Mouse (Mus musculus) heart, postnatal 10 days (tissue): Measurements from ENCODE around the gene Insc. TPM values are rescaled to one million over a fixed set of nuclear protein-coding genes. Genes with fewer than 3 reads are reported as not detected.

Experiments used
- DNase-seq, 2 experiments: peaks; one replicate each; pipeline ENCODE4 v3.0.0; 2021
- intact Hi-C: fragments of 180-260 bp; cut with DNase I; formaldehyde crosslinking; loops from one replicate; pipeline ENCODE4 v1.15.1; 2025
- total RNA-seq, 2 experiments: library from RNA; stranded (reverse); gene quantifications; 2 replicates each; pipeline ENCODE4 v1.2.3; 2021

Gene Insc
- total RNA-seq, 2 experiments from 2014 or later: 1.1 to 1.2 TPM

- no peak for DNase-seq
- intact Hi-C loops: loop anchor here (5.0 kb wide), 1 partner anchor 321 kb away; no protein-coding TSS in a partner anchor
These were observed 74.9 kb downstream of the Insc start for GRCm38 (mm10) chr7:114818351-114818750.

GRCm38 (mm10) chr7:114818836-114819235 lies 75.3 kb downstream of the Insc start:
- no peak for DNase-seq
- intact Hi-C loops: loop anchor here (5.0 kb wide), 1 partner anchor 322 kb away; no protein-coding TSS in a partner anchor

GRCm38 (mm10) chr7:114822736-114823135 lies 79.2 kb downstream of the Insc start:
- no peak for DNase-seq
- intact Hi-C loops: no loop called here

- intact Hi-C loops: no loop called here
- peak; percentile 37 to 38 for DNase-seq
These were observed 83.9 kb downstream of the Insc start for GRCm38 (mm10) chr7:114827360-114827759.

DNA sequence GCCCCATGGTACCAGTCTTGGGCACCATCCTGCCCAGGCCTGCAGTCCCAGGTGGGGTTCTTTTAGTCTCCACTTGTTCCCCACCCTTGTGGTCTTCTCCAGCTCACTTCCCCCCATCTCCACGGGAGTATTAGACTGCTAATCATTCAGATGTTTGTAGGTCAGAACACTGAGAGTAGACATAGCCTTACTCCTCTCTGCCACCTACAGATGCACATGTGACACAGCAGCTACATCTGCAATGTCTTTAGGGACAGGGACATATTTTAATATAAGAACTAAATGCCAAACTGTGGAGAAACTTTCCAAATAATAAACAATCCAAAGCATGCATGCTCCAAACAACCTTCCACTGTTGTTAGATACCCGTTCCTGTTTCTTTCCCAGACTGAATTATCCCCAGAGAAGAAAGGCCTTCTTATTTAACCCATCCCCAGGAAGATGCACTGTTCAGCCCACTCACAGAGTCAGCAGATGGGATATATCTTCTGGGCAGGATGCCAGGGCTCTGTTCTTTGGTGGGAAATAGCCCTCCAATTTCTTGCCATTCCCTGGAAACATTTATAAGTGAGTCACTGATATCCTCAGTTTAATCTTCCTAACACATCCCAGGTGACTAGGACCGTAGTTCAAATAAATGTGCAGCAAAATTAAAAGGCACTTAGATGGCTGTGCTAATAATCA lies 88.9 kb downstream of the Insc start:
- intact Hi-C loops: no loop called here
- no peak for DNase-seq

GRCm38 (mm10) chr7:114834504-114834903 lies 91.0 kb downstream of the Insc start:
- peak in 1 of 2 experiments; percentile 17 for DNase-seq
- intact Hi-C loops: no loop called here

- intact Hi-C loops: no loop called here
- DNase-seq: no peak
These were observed 93.8 kb downstream of the Insc start for GRCm38 (mm10) chr7:114837268-114837667.

DNA sequence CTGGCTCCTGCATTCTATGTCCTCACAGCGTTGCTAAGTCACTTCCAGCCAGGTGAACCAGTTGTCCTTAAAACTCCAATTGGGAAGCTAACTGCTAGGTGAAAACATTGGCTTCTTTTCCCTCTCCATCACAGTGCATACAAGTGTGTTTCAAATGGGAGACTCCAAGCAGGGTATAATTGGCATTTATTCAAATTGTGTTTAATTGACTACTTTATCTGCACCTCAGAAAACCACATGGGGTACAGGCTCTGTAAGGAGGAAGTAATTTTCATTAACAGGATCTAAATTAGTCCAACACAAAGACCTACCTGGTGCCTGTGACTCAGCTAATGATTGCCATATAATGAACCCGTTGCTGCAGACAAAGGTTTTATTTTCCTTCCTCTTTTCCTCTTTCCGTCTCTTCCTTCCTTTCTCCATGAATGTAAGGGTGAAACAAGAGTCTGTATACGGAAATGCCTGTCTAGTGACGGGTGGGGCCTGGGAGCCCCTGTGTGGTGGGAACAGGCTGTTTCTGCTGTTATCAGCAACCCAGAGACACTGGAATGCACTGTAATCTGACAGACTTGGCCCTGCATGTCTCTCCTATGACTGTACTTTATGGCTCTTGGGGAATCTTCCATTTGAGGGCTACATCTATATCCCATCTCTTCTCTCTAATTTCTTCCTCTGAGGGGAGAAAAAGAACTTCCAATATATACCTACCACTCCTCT lies 96.7 kb downstream of the Insc start:
- intact Hi-C loops: no loop called here
- peak in 1 of 2 experiments; percentile 13 for DNase-seq

DNA sequence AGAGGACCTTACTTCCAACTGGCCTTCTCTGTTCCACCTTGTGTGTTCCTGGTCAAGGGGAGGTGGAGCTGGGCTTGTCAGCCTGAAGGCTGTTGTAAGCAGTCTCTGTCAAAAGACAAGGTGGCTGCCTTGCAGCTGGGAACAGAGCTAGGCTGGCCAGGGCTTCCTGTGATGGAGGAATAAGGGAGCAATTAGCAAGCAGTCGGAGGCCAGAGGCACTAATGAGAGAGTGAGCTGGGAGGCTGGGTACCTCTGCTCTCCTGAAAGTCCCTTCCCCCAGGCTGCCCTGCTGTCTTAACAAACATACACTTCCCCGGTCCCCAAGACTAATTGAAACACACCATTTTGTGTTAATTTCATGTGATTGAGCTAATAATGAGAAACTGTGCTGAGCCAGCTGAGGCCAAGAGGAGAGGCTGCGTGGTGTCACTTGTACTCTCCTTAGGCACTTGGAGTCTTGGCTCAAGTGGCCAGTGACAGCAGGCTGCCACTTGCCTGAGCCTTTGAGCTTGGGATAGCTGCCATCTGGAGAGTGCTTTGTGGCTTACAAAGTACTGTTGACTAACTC lies 99.2 kb downstream of the Insc start:
- DNase-seq: no peak
- intact Hi-C loops: no loop called here

GRCm38 (mm10) chr7:114847179-114847578 lies 103.7 kb downstream of the Insc start:
- intact Hi-C loops: no loop called here
- DNase-seq: no peak

GRCm38 (mm10) chr7:114852387-114852786 lies 108.9 kb downstream of the Insc start:
- intact Hi-C loops: no loop called here

DNA sequence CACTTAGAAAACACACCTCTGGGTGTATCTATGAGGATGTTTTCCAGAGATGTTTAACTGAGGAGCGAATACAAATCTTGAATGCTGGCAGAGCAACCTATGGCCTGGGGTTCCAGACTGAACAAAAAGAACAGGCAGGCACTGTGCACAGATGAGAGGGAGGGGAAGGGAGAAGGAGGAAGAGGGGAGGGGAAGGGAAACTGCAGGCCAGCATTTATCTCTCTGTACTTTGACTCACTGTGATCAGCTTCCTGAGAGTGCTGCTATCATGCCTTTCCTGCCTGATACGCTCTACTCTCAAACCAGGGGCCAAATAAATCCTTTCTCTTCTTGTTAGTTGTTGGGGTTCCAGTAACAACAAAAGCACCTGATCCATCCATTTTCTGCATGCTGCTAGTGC lies 110.7 kb downstream of the Insc start:
- DNase-seq: no peak
- intact Hi-C loops: no loop called here

More at GRCm38 (mm10) chr7:114852387-114852786, 108.9 kb downstream of the Insc start:
- DNase-seq: no peak

DNA sequence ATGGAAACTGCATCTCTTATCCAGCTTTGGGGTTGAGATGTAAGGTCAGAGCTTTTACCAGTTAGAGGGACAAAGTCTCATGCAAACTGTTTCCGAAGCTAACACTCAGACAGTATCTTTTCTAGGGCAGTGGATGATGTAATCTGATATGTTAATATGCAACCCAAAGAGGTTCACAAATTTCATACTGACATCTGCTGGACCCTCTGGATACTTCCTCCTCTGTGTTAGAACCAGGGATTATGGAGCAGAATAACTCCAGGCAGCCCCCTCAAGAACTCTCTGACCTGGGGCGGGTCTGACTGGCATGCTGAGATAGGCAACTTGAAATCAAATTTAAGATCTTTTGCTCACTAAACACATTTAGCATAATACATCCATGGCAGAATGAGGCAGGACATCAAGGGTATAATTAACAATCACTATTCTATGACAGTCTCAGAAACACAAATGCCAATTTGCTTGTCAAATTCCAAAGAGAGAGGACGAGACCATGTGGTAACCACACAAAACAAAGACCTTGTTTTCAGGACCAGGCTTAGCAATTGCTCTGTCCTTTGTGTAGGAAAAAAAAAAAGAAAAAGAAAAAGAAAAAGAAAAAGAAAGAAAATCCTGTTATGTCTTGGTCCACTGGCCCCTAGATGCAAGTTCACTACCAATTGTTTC lies 117.5 kb downstream of the Insc start:
- intact Hi-C loops: no loop called here
- DNase-seq: no peak

- DNase-seq: no peak
- intact Hi-C loops: loop anchor here (5.0 kb wide), 1 partner anchor 1159 kb away; no protein-coding TSS in a partner anchor
These were observed 130.0 kb downstream of the Insc start for GRCm38 (mm10) chr7:114873315-114874012.

DNA sequence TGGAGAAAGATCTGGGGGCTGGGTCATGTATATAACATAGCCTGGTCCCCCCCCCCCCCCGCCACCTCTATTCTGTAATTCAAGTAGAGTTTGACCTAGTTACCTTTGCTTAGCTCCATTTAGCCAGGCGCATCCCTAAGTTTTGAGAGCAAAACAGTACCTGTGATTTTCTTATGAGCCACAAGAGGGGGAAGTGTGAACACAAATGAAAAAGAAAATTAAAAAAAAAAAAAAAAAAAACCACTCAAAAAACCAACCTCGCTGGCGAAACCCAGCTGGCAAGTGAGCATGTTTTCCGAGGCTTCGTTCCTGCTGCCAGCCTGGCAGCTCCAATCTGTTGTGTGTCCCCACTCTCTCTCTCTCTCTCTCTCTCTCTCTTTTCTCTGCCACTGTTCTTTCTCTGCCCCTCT lies 130.5 kb downstream of the Insc start:
- intact Hi-C loops: loop anchor here (5.0 kb wide), 1 partner anchor 1158 kb away; no protein-coding TSS in a partner anchor
- peak; percentile 26 to 37 for DNase-seq

- no peak for DNase-seq
- intact Hi-C loops: loop anchor here (5.0 kb wide), 1 partner anchor 1158 kb away; no protein-coding TSS in a partner anchor
These were observed 131.1 kb downstream of the Insc start for GRCm38 (mm10) chr7:114874579-114874978.

- intact Hi-C loops: no loop called here
- no peak for DNase-seq
These were observed 140.1 kb downstream of the Insc start for GRCm38 (mm10) chr7:114883602-114884001.

DNA sequence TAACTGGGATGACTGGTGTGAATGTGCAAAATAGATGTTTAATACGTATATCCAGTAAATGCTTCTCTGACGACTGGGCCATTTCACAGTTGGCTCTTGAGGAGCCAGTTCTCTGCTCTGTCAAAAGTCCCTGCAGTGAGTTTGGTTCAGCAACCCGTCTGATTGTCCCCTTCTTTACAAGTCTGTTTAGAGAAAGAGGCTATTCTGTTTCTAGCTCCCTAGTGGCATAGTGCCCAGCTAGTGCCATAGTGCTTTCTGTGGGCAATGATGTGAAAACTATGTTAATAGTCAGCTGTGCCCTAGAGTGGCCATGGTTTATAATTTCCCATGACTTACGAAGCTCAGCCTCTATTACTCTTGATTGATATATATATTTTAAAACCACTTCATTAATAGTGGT lies 143.4 kb downstream of the Insc start:
- intact Hi-C loops: no loop called here
- DNase-seq: no peak

GRCm38 (mm10) chr7:114890215-114890614 lies 146.7 kb downstream of the Insc start:
- intact Hi-C loops: no loop called here
- DNase-seq: no peak

DNA sequence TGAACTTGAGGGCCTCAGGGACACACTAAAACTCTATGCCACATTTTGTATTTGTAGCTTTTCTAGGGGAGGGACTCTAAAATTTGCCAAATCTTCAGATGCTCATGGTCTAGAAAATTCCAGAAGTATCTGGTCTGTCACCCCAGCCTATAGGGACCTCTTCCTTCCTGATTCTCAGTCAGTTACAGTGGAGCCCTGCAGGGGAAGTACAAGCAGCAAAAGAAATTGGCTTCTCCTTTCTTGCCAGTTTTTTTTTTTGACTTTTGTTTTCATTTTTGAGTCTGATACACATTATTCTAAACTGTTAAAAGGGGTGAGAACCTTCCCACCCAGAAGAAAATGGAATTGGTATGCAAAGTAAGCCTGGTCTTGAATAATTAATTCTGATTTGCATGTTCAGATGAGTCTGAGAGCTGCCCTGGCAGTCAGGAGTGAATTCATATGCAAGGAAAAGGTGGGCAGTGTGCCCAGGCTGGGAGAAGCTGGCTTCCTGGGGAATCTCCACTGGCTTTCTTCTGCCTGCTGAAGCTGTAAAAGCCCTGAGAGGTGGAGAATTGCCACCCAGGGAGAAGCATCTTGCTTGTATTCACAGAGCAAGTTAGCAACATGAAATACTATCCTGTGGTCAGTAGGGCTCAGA lies 149.2 kb downstream of the Insc start:
- intact Hi-C loops: no loop called here
- DNase-seq: peak; percentile 16 to 31
